Mouse (Mus musculus): ENCODE measurements at regions not wholly inside any gene's neighbourhood (a gene's known extent, or its start where the extent isn't known, plus 50 kb on each side); places are given as distances from the start of the nearest gene placed in this dataset.

- no peak for TF ChIP-seq CTCF (conservative IDR thresholded peaks at IDR 0.05; ENCODE audit: insufficient read depth, insufficient read length, low read depth, low read length)
- no peak for TF ChIP-seq POLR2A (IDR thresholded peaks at IDR 0.05; ENCODE audit: low read depth, low read length)
Measured at GRCm38 (mm10) chr1:185125737-185126286, 78.1 kb upstream of the Rab3gap2 start.

Data from kidney, adult 2 months (tissue).